Mouse (Mus musculus) cerebellum, adult 18-20 months (tissue): ENCODE results near the gene Hoxa6.

Experiments used
- DNase-seq, 2 experiments: peaks; one replicate each; pipeline ENCODE4 v3.0.0; 2021

Hoxa6 gene

GRCm38 (mm10) chr6:52208072-52208867, at the start of gene Hoxa6:
Gene Hoxa6, minus strand, starts transcription at chr6:52208722.
- DNase-seq, result no peak

GRCm38 (mm10) chr6:52256956-52257355, 48.4 kb upstream of the Hoxa6 start:
- DNase-seq, result peak; percentile 57 to 66

DNA sequence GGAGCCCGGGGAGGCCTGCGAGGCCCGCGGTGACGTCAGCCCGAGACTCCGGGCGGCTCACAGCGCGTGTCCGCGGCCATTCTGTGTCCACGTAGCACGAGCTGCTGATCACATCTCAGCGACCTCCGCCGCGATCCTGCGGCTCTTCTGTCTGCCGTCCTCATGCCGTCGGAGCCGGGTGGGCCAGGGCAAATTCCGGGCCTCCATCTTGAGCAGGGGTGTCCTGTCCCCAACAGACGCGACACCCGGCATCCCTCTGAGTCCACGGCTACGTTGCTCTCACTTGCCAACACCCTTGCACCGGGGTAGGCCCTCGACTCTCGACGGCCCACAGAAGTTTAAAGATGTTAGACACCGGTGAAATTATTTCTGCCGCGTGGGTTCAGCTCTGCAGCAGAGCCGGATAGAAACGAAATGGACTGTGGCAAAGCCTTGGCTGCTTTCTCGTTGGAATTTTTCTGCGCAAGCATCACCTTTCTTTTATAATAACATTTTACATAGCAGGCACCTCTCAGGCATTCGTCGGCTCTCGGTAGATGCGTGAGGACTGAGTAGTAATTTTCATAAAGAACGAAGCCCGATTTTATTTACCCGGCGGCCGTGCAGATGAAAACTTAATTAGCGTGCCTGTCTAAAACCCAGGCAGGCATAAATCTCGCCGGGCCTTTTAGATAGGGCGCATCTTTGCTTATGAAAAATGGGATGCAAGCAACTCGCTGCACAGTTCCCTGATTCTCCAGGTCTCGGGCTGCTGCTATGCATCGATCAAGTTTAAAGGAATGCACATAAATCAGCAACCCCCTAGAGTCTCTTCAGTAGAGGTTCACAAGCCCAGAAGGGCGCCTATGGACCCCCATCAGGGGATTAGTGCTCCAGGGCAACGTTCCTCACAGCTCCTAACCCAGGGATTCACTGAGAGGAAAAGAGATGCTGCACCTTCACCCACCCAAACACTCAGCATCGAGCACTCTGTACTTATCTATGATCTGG, 45.3 kb upstream of the Hoxa6 start:
- DNase-seq, result no peak

DNA sequence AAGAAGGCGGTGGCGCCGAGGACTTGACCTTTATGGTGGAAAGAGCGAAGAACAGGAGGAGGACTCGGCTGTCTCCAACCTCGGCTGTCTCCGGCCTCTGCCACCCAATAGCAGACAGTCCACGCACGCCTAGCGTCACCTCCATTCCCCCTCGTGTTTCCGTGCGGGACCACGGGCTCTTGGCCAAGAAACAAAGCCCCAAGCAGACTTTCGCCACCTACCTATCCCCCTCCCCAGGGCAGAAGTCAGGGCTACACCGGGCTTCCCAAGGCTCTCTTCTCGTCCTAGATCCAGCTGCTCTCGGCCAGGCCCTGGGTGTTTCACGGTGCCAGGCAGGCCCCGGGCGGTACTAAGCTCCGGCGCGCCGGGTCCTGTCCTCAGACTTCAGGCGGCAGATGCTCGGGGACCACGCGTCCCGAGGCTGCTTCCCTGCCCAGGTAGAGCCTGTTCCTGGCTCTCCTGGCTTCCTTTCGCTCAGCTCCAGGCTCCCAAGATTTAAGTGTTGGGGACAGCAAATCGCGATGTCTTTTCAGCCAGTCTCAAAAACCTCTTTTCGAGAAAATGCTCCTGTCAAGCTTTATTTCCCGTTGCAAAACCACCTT, 44.4 kb upstream of the Hoxa6 start:
- no peak for DNase-seq

- no peak for DNase-seq
These were observed 43.7 kb upstream of the Hoxa6 start for GRCm38 (mm10) chr6:52252016-52252774.

DNA sequence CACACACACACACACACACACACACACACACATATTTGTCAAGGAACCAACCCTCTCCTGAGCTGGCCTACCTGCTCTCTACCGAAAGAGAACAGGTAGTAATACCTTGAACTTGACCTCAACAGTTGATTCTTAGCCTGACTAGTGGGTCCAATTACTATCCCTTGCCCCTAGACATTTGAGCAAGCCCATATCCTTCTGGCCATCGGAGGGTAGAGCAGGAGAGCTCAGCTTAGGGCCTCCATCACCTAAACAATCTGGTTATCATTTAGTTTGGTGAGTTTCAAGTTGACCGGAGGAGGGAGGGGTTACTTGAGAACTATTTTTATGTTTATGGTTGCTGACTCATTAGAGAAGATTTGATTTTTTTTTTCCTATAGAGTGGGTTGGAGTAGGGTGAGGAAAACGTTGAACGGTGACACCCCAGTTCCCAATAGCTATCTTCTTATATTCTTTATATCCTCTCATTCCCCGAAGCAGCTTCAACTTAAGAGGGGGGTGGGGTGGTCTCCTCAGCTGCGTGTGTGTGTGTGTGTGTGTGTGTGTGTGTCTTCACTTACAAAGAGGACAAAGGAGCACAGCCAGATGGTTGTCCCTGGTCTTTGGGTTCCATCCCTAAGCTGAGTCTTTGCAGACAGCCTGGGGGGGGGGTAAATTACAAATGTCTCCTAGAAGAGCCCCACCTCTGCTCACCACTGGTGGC, 42.8 kb upstream of the Hoxa6 start:
- no peak for DNase-seq

DNA sequence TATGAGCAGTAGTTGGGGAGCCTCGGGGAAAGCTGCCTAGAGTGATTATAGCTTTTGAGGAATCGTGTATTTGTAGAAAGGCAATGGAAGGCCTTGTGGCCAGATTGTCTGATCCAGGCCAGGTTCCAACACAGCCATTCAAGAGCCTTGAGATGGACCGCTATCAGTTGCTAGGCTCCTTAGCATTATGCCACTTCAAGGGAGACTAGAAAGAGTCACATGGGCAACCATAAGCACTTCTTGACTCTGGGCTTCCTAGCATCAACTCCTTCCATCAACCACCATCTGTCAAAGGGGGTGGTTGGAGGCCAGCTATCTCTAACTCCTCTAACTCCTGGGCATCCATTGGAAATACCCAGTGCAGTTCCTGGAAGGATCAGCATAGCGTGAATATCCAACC, 41.3 kb upstream of the Hoxa6 start:
- DNase-seq, result no peak

DNA sequence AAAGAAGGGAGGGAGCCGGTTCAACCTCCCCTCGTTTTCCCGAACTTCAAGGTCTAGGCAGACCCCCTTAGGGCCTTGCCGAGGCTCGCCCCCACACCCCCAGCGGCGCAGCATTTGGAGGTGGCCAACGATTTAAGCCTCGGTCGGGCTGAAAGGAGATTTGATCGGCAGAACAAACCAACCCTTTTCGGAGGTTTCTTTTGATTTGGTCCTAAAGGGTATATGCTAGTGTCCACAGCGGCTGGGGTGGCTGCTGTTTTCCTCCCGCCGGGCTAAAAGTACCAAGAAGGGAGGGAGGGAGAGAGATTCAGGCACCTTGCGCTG, 40.9 kb upstream of the Hoxa6 start:
- DNase-seq, result no peak

DNA sequence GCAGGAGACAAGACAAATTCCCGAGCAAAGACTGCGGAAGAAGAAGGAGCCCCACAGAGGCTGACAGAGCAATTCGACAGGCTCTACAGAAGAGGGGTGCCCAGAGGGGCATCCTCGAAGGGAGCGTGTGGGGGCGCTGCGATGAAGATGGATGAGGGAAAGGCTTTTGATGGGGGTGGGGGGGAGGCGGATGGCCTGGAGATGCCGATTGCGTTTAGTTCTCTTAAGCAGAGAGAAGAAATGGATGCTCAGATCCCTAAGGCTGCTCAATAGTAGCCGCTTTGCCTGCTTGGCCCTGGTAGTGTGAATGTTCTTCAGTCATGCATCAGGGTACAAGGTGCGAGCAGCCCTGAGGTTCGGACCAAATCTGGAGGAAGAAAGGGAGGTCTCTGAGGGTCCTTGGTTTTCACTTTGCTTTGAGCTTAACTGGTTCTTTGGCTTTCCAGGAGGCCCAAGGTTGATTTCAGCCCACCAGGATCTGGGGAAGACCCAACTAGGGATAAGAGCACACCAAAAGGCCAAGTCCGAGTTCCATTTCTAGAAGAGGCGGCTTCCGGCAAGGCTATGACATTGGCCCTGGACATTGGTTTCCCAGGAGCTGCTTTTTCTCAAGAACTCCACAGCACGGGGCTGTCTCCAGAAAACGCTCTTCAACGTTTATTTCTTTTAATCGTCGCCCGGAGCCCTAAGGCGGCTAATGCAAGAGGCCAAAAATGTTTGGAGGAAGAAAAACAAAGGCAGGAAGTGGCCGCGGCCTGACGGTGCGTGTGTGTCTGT, 40.3 kb upstream of the Hoxa6 start:
- DNase-seq, result no peak

DNA sequence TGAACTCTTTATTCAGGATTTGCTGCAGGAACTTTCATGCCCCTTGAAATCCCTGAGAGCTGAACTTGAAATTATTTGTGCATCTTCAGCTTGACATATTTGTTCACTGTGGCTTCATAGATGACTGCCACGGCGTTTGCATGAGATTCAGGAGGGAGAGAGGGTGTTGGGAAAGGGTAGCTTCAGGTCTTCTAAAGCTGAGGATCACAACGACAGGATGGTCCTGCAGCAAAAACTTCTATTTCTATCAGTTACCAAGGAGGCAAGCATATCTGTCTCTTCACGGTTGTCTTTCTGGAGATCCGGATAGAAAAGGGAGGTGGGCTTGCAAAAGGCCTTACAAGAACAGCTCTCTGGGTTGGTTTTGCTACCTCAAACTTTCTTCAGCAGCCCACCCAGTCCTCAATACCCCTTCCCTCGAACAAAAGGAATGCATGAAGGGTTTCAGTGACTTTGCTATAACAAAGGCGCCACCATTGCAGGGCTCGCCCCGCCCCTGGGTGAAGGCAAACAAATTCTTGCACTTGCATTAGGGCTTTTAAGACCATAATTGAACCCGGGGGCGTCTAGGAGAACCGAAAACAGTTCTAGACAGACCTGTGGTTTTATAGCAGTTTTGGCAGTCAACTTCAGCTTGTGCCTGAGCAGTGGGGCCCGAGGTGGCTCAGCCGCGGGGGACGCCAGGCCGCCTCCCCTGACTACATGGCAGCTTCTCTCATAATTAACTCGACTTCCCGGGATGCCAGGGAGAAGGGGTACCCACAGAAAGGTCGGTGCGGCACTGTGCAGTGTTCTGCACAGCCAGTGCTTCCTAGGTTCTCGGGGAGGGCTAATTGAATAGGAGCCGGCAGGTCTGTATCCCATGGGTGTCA, 39.5 kb upstream of the Hoxa6 start:
- DNase-seq, result no peak

- DNase-seq, result no peak
These were observed 38.4 kb upstream of the Hoxa6 start for GRCm38 (mm10) chr6:52246916-52247315.

DNA sequence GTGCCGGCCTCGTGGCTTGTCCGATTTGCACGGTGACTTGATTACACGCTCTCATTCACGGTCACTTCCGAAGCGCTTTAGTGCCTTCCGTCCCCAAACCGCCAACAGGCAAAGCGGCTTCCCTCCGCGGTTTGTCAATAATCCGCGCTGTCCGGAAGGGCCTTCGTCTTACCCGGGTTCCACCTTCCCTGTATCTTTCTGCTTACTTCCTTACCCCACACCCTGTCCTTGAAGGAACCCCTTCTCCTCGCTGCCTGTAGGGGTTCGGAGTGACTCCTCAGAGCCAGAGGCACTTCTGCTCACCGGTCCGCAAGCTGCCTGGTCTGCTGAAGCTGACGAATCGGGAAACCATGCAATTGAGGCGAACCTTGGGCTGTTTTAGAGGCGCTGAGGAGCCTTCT, 37.9 kb upstream of the Hoxa6 start:
- no peak for DNase-seq

- no peak for DNase-seq
These were observed 37.2 kb upstream of the Hoxa6 start, which contains the start of gene Hoxa11 for GRCm38 (mm10) chr6:52245757-52246142. Gene Hoxa11, minus strand, starts transcription at chr6:52245810.

DNA sequence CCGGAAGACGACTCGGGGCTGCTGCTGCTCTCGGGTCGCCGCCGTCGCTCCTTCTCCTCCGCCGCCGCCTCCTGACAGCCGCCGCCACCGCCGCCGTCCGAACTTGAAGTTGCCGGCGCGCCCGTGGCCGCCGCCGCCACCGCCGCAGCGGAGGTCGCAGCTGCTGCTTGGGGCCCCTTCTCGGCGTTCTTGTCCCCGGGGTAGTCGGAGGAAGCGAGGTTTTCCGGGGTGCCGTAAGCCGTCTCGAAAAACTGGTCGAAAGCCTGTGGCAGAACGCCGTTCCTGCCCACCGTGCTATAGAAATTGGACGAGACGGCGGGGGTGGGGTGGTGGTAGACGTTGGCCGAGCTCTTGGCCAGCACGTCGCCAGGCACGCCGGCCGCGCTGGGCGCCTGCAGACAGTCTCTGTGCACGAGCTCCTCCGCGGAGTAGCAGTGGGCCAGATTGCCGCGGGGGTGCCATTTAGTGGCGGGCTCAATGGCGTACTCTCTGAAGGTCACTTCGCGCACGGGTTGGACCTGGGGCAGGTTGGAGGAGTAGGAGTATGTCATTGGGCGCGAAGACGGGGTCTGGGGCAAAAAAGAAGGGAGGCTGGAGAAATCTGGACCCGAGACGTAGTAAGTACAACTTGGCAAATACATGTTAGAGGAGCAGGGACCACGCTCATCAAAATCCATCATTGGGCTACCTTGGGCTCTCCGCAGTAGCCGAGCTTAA, 36.7 kb upstream of the Hoxa6 start:
- no peak for DNase-seq

GRCm38 (mm10) chr6:52244471-52245039, 36.0 kb upstream of the Hoxa6 start:
- DNase-seq, result no peak

DNA sequence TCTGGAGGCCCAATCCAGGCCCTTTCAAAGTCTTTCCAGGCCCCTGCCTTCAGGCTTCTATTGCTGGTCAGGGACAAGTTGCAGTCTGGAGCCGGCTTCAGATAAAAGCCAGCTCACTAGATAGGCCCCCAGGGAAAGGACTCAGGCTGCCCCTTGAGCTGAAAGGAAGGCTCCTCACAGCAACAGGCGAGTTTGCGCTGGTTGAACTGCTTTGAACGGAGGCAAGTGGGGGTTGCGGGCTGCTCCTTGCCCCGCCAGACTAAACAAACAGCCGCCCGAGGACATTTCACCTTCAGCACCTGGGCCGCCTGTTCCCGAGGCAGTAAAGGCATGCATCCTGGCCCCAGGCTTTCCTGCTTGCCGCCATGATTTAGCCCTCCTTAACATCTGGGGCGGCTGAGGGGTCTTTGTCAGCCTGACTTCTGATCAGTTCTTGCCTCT, 35.2 kb upstream of the Hoxa6 start:
- no peak for DNase-seq

GRCm38 (mm10) chr6:52242801-52243332, 34.3 kb upstream of the Hoxa6 start:
- DNase-seq, result no peak

- no peak for DNase-seq
These were observed 32.6 kb upstream of the Hoxa6 start for GRCm38 (mm10) chr6:52241001-52241621.
